Mouse (Mus musculus): ENCODE data around the gene Unc79.
A peak's percentile ranks its signal among the peaks of the same experiment; 100 is the strongest.

The Unc79 gene

GRCm38 (mm10) chr12:103128914-103129313 is 180.3 kb downstream of the Unc79 start:
- DNase-seq (ENCODE audit: low spot score): no peak

- DNase-seq (ENCODE audit: low spot score): no peak
Measured at GRCm38 (mm10) chr12:103129395-103130248, 181.0 kb downstream of the Unc79 start.

GRCm38 (mm10) chr12:103131419-103131818 is 182.8 kb downstream of the Unc79 start:
- DNase-seq (ENCODE audit: low spot score): no peak

- peak; percentile 77 for DNase-seq (ENCODE audit: low spot score)
Measured at GRCm38 (mm10) chr12:103142550-103143010, 193.9 kb downstream of the Unc79 start.

- DNase-seq (ENCODE audit: low spot score): peak; percentile 87
Measured at GRCm38 (mm10) chr12:103143798-103144565, 195.3 kb downstream of the Unc79 start.

GRCm38 (mm10) chr12:103150247-103150646 is 201.6 kb downstream of the Unc79 start:
- no peak for DNase-seq (ENCODE audit: low spot score)

GRCm38 (mm10) chr12:103154927-103155326 is 206.3 kb downstream of the Unc79 start:
- no peak for DNase-seq (ENCODE audit: low spot score)

GRCm38 (mm10) chr12:103155406-103155805 is 206.7 kb downstream of the Unc79 start:
- DNase-seq (ENCODE audit: low spot score): peak; percentile 51

GRCm38 (mm10) chr12:103157129-103157910 is 208.7 kb downstream of the Unc79 start:
- no peak for DNase-seq (ENCODE audit: low spot score)

- DNase-seq (ENCODE audit: low spot score): no peak
Measured at GRCm38 (mm10) chr12:103159016-103159415, 210.4 kb downstream of the Unc79 start.

GRCm38 (mm10) chr12:103160721-103161120 is 212.1 kb downstream of the Unc79 start:
- DNase-seq (ENCODE audit: low spot score): no peak

- DNase-seq (ENCODE audit: low spot score): no peak
Measured at GRCm38 (mm10) chr12:103163596-103163995, 214.9 kb downstream of the Unc79 start.

- peak; percentile 42 for DNase-seq (ENCODE audit: low spot score)
Measured at GRCm38 (mm10) chr12:103164101-103165030, 215.7 kb downstream of the Unc79 start.

GRCm38 (mm10) chr12:103168892-103169291 is 220.2 kb downstream of the Unc79 start:
- no peak for DNase-seq (ENCODE audit: low spot score)

- DNase-seq (ENCODE audit: low spot score): peak; percentile 51
Measured at GRCm38 (mm10) chr12:103183057-103183456, 234.4 kb downstream of the Unc79 start.

- DNase-seq (ENCODE audit: low spot score): no peak
Measured at GRCm38 (mm10) chr12:103187020-103187419, 238.4 kb downstream of the Unc79 start.

- DNase-seq (ENCODE audit: low spot score): no peak
Measured at GRCm38 (mm10) chr12:103188223-103188622, 239.6 kb downstream of the Unc79 start.

- DNase-seq (ENCODE audit: low spot score): no peak
Measured at GRCm38 (mm10) chr12:103189771-103190170, 241.1 kb downstream of the Unc79 start.

- no peak for DNase-seq (ENCODE audit: low spot score)
Measured at GRCm38 (mm10) chr12:103192996-103193395, 244.3 kb downstream of the Unc79 start.

- DNase-seq (ENCODE audit: low spot score): peak; percentile 17
Measured at GRCm38 (mm10) chr12:103202592-103203544, 254.2 kb downstream of the Unc79 start.
